Mouse (Mus musculus) adrenal gland, postnatal 14 days (tissue): ENCODE data around the gene Mvp. TPM values are rescaled to one million over a fixed set of nuclear protein-coding genes. Genes with fewer than 3 reads are reported as not detected.
A peak's percentile ranks its signal among the peaks of the same experiment; 100 is the strongest.

Experiments used
- DNase-seq: peaks from one replicate; pipeline ENCODE4 v3.0.0; 2021; ENCODE audit warnings: mixed read lengths
- long read RNA-seq, 2 experiments: library from polyadenylated mRNA; stranded (forward); transcript quantifications; one replicate each; pipeline ENCODE4 v2.0.0; 2021
- total RNA-seq: library from RNA; stranded (reverse); gene quantifications from 2 replicates; pipeline ENCODE4 v1.2.3, GENCODE M21; 2021

Gene Mvp
- total RNA-seq: 61.7 and 63.8 TPM in 2 replicates
- long read RNA-seq, experiment 1, transcript Mvp-202 (15 exons, 2,837 nt): major isoform, 78 of 121 reads
- long read RNA-seq, experiment 1, partial matches to known transcripts: 37 of 121 reads
- long read RNA-seq, experiment 1, other reads (novel, unspliced or antisense): 6 of 121 reads
- long read RNA-seq, experiment 2, transcript Mvp-202 (15 exons, 2,837 nt): major isoform, 44 of 76 reads
- long read RNA-seq, experiment 2, partial matches to known transcripts: 31 of 76 reads
- long read RNA-seq, experiment 2, other reads (novel, unspliced or antisense): 1 of 76 reads

- DNase-seq: peak; percentile 86
These were observed at the start of gene Mvp for GRCm38 (mm10) chr7:127014320-127014719. TSS of gene Mvp (minus strand) at chr7:127014621.

GRCm38 (mm10) chr7:127055026-127055585 is 40.7 kb upstream of the Mvp start:
- DNase-seq: no peak

DNA sequence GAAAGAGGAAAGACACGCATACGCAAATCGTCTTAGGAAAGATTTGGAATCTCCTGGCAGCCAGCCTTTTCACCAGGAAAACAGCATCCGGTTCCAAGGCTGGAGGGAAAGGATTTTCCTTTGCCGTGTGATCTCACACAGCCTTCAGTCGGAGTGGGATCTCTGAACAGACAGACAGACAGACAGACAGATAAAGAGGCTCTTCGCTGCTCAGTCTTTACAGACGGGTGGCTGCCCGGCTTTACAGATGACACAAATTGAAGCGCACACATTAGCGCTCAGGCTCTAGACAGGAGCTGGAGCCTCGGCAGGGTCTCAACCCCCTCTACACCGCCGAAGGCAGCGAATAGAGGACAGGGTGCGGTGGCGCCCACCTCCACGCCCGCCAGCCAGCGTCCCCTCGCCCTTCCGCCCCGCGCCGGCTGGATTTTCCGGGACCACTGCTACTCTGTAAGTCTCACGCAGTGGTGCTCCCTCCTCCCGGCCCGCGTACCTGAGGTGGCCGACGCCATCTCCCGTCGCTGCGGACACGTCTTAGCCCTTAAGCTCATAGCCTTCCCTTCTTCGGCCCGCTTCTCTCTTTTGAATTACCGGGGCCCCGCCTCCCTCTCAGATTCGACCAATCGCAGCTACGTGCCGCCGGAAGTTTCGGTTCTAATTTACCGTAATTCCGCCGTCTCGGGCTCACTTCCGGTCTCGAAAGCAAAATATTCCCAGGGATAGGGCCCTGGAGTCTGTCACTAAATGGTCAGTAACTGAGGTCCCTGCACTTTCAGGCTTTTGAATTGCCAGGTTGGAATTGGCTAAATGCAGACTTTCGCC is 27.6 kb upstream of the Mvp start, which contains the start of gene Kif22:
Gene Kif22 (minus strand): TSS at position 621 of the 822 bp plus-strand sequence.
- DNase-seq: peak; percentile 94

GRCm38 (mm10) chr7:127031244-127031643 is 16.8 kb upstream of the Mvp start:
- no peak for DNase-seq

DNA sequence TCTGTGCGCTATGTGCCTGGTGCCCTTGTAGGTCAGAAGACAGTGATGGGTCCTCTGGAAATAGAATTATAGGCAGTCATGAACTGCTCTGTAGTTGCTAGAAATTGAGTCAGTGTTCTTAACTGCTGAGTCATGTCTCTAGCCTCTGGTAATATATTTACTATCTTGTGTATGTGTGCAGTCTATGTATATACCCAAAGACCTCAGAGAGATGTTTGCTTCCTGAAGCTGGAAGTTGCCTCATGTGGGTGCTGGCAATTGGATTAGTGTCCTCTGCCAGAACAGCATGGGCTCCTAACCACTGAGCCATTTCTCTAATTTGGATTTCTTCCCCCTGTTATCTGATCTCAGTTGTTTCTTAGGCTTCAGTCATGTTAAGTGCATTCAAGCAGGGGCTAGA is 15.8 kb upstream of the Mvp start:
- DNase-seq: no peak

DNA sequence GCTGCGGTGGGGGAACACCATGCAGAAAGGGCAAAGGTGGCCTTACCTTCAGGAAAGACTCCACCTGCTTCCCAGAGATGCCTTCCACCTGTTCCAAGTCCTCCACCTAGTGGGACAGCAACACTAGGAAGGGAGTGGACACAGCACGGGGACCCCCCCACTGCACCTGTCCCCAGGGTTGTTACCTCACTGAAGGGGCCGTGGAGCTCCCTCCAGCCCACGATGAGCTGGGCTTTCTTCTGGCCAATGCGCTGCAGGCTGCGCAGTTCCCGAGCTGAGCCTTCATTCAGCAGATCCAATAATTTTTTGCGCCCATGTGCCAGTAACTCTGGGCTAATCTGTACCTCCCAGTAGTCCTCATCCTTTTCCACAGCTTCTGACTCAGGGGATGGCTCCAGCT is 13.5 kb upstream of the Mvp start:
- DNase-seq: peak; percentile 43

DNA sequence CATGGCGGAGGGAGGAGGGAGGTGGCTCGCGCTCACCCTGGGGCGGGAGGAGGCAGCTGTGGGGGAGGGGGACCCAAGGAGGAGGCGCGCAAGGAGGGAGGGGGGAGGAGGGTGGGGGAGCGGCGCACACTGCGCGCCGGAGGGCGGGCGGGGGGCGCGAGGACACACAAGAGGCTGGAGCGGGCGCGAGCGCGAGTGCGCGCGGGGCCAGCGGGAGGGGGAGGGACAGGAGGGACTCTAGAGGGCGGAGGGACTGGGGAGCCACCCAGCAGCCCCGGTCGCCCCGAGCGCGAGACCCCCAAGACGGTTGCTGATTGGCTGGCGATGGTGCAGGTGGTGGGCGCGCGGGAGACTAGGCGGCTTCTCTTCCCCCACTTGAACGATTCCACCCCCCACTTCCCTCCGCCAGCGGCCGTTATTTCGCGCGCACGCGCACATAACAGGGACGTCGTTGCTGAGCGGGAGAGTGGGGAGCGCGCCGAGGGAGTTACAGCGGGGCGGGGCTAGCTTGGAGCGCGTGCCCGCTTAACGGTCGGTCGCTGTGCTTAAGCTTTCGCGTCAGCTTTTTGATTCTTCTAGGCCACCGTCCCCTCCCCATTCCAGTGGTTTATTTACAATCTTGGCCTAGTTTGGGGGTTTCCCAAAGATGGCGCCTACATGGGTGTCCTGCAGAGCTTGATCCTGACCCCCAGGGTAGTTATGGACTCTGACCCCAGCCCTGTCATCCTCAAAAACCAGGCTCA is 12.7 kb upstream of the Mvp start, which contains the start of gene Maz:
Gene Maz (minus strand): TSS at position 54 of the 743 bp plus-strand sequence.
- DNase-seq: peak; percentile 99

DNA sequence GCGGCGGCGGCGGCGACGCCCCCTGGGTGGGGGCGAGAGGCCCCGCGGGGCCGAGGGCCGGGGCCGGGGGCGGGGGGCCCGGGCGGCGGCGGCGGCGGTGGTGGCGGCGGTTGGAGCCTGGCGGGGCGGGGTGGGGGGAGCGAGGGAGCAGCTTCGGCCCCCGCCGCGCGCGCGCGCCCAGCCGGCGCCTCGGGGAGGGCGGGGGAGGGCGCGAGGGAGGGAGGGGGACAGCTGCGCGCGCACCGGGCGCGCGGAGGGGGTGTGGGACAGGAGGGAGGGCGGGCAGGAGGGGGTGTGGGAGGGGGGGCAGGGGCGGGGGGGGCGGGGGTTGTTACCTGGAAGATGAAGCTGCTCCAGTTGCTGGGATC is 12.2 kb upstream of the Mvp start:
- no peak for DNase-seq

DNA sequence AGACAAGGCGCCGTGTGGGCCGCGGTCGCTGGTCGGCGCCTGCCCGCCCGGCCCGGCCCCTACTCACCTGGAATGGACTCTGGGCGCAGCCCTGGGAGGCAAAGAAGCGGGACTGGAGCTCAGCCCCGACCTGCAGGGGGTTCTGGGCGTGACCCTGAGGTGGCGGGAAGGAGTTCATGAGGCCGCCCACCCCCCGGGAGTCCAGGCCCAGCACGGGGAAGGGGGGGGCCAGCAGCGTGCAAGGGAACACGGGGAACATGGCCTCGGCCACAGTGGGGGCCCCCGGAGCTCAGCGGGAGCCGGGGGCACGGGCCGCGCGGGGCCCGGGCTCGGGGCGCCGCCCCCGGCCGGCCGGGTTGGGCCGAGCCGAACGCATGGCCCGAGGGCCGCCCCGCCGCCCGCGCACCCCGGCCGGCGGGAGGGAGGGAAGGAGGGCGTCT is 11.8 kb upstream of the Mvp start:
- peak; percentile 81 for DNase-seq

GRCm38 (mm10) chr7:127025556-127026160 is 11.2 kb upstream of the Mvp start:
- peak; percentile 82 for DNase-seq

GRCm38 (mm10) chr7:127024755-127025555 is 10.5 kb upstream of the Mvp start:
- DNase-seq: peak; percentile 90

DNA sequence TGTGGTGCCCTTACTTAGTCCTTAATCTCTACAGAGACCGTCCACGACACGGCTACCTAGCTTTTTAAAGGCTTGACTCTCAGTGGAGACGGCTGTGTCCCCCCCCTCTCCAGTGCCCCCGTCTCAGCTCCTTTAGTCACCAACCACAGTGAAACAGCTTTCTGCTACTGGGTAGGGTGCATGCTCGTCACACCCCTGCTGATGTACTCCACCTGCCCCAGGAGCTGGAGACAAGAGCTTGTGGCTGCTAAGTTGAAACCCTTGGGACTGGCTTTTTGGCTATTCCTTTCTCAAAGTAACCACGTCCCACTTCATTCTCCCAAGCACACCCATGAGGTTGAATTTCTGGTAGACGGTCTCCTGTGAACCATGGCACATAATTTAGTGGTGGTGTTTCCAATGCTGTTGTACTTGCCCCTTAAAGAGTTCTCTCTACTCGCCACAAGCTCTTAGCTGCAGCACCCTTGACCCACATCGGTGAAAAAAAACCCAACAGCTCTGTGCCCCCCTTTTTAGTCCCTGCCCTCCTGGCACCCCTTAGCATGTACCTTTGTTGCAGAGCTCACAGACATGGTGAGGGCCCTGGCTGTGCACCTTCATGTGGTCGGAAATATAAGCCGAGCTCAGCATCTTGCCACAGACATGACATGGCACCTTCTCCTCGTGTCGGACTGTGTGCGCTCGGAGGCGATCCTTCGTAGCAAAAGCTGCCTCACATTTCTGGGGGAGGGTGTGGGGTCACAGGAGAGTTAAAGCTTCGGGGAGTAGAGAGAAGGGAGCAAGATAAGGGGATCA is 9.7 kb upstream of the Mvp start:
- DNase-seq: no peak

GRCm38 (mm10) chr7:127023272-127023691 is 8.9 kb upstream of the Mvp start:
- no peak for DNase-seq

- DNase-seq: no peak
These were observed 8.3 kb upstream of the Mvp start for GRCm38 (mm10) chr7:127022528-127023271.

GRCm38 (mm10) chr7:127021563-127022527 is 7.4 kb upstream of the Mvp start:
- no peak for DNase-seq

GRCm38 (mm10) chr7:127020901-127021562 is 6.6 kb upstream of the Mvp start, which contains the start of the genes Gm42742 and Prrt2:
TSS of gene Gm42742 (minus strand) at chr7:127021097.
TSS of gene Prrt2 (minus strand) at chr7:127021211.
- peak; percentile 78 for DNase-seq

- no peak for DNase-seq
These were observed 6.1 kb upstream of the Mvp start for GRCm38 (mm10) chr7:127020491-127020890.
